ENCODE assay signal across 11 mouse cellular contexts in genomic region chr13:100742831-100743230, GRCm38 (mm10). TPM values are rescaled to one million over a fixed set of nuclear protein-coding genes. Genes with fewer than 3 reads are reported as not detected.
A peak's percentile ranks its signal among the peaks of the same experiment; 100 is the strongest.
DNase-seq lines count a peak whose midpoint lies in the region; ATAC-seq and TF ChIP-seq lines count a peak whose summit lies in the region.
"Had no signal": no experiment of that assay in that cellular context is flagged by ENCODE, and none has a peak within 500 bp of the region (broad histone marks: within the 10 kb centered on the region; RNA-seq: fewer than 3 reads in every experiment).

No protein-coding gene starts in this region.

- peak overlapping the region; percentile 96 for H3K27ac ChIP-seq in kidney, adult 2 months (ENCODE audit: insufficient read depth, low read depth, low read length)
- H3K27ac ChIP-seq in bone marrow, adult 2 months (ENCODE audit: control insufficient read depth, insufficient read depth, low read depth, low read length, poor library complexity): no peak overlapping the region
- peak overlapping the region; percentile 71 for H3K27ac ChIP-seq in liver, embryonic 12.5 days
- H3K27ac ChIP-seq in embryonic facial prominence, embryonic 10.5 days (replicated peaks): no peak overlapping the region
- H3K27ac ChIP-seq: midbrain, embryonic 10.5 days had no signal

- peaks cover 39% of the 10 kb centered on the region for H3K36me3 ChIP-seq in erythroblast, embryonic 14.5 days (ENCODE audit: control insufficient read depth)
- H3K36me3 ChIP-seq in kidney, adult 2 months (ENCODE audit: control insufficient read depth, insufficient read depth, low read length): no peaks in the 10 kb centered on the region; the same call in 1 of the 2 replicates
- H3K36me3 ChIP-seq in liver, embryonic 12.5 days: peaks cover 26% of the 10 kb centered on the region
- peaks cover 10% of the 10 kb centered on the region for H3K36me3 ChIP-seq in embryonic facial prominence, embryonic 10.5 days (replicated peaks)

- no peaks in the 10 kb centered on the region for H3K9me3 ChIP-seq in erythroblast, embryonic 14.5 days (ENCODE audit: control insufficient read depth, low read length)
- H3K9me3 ChIP-seq in liver, embryonic 12.5 days (replicated peaks): no peaks in the 10 kb centered on the region
- no peaks in the 10 kb centered on the region for H3K9me3 ChIP-seq in embryonic facial prominence, embryonic 10.5 days
- H3K9me3 ChIP-seq: forebrain, embryonic 13.5 days; midbrain, embryonic 10.5 days had no signal

- no peak for DNase-seq in kidney, adult 2 months
- DNase-seq in kidney, postnatal 10 days: no peak
- no peak for DNase-seq in embryonic facial prominence, embryonic 10.5 days (ENCODE audit: low spot score)
- DNase-seq in frontal cortex, postnatal 10 days (ENCODE audit: low spot score in 2 of 2): no peak

- H3K4me3 ChIP-seq in erythroblast, embryonic 14.5 days (replicated peaks): peak overlapping the region; percentile 96
- peak overlapping the region; percentile 82 for H3K4me3 ChIP-seq in kidney, adult 2 months (ENCODE audit: insufficient read depth, low read depth, low read length)
- H3K4me3 ChIP-seq in bone marrow, adult 2 months (replicated peaks; ENCODE audit: control insufficient read depth, low read depth, low read length): peak overlapping the region; percentile 4
- peak overlapping the region; percentile 85 for H3K4me3 ChIP-seq in liver, embryonic 12.5 days
- H3K4me3 ChIP-seq in embryonic facial prominence, embryonic 10.5 days: no peak overlapping the region
- H3K4me3 ChIP-seq: forebrain, embryonic 13.5 days had no signal

- TF ChIP-seq POLR2A in kidney, adult 2 months (IDR thresholded peaks at IDR 0.05; ENCODE audit: low read depth, low read length): no peak
- TF ChIP-seq POLR2A in bone marrow, adult 2 months (IDR thresholded peaks at IDR 0.05; ENCODE audit: borderline replicate concordance, control insufficient read depth, low read depth, low read length): no peak

- no peaks in the 10 kb centered on the region for H3K27me3 ChIP-seq in erythroblast, embryonic 14.5 days (ENCODE audit: control insufficient read depth)
- no peaks in the 10 kb centered on the region for H3K27me3 ChIP-seq in kidney, adult 2 months (replicated peaks; ENCODE audit: control insufficient read depth, insufficient read depth, low read length)
- H3K27me3 ChIP-seq in liver, embryonic 12.5 days (replicated peaks): no peaks in the 10 kb centered on the region
- H3K27me3 ChIP-seq in embryonic facial prominence, embryonic 10.5 days (replicated peaks; ENCODE audit: low read depth, poor library complexity, severe bottlenecking): no peaks in the 10 kb centered on the region
- H3K27me3 ChIP-seq: forebrain, embryonic 13.5 days; Patski had no signal

- peak overlapping the region; percentile 63 for H3K9ac ChIP-seq in liver, embryonic 12.5 days
- H3K9ac ChIP-seq: forebrain, embryonic 13.5 days had no signal

- peaks cover 68% of the 10 kb centered on the region for H3K4me1 ChIP-seq in erythroblast, embryonic 14.5 days (ENCODE audit: control insufficient read depth)
- peaks cover 13% of the 10 kb centered on the region for H3K4me1 ChIP-seq in kidney, adult 2 months (ENCODE audit: control insufficient read depth, insufficient read depth, low read length)
- no peaks in the 10 kb centered on the region for H3K4me1 ChIP-seq in bone marrow, adult 2 months (ENCODE audit: control insufficient read depth, insufficient read depth, low read length)
- H3K4me1 ChIP-seq in liver, embryonic 12.5 days: peaks cover 66% of the 10 kb centered on the region
- peaks cover 12% of the 10 kb centered on the region for H3K4me1 ChIP-seq in embryonic facial prominence, embryonic 10.5 days

- no peak for ATAC-seq in erythroblast, adult 5-6 weeks (replicated peaks; ENCODE audit: low FRiP score, poor library complexity, severe bottlenecking)
- ATAC-seq in liver, embryonic 12.5 days: no peak
- ATAC-seq: forebrain, embryonic 13.5 days; Patski had no signal

- H3K4me2 ChIP-seq in liver, embryonic 12.5 days: peak overlapping the region; percentile 79

- WGBS in kidney, adult 2 months: 75% methylated on average over 5 of the region's 5 CpGs
- WGBS in bone marrow, adult 2 months: 83% methylated on average over 5 of the region's 5 CpGs
- WGBS in liver, embryonic 12.5 days (ENCODE audit: insufficient replicate concordance): 78% methylated on average over 5 of the region's 5 CpGs
- WGBS in embryonic facial prominence, embryonic 10.5 days: 86% methylated on average over 5 of the region's 5 CpGs

- no peak for TF ChIP-seq CTCF in kidney, adult 2 months (conservative IDR thresholded peaks at IDR 0.05; ENCODE audit: insufficient read depth, insufficient read length, low read depth, low read length)
- TF ChIP-seq CTCF in bone marrow, adult 2 months (IDR thresholded peaks at IDR 0.05; ENCODE audit: control insufficient read depth, insufficient read depth, low read length): no peak

RNA-seq across cellular contexts. Expression of gene Mrps36, which starts 1.6 kb away (rescaled TPM):
- polyA plus RNA-seq in erythroblast, embryonic 14.5 days (2012): 19.3 and 24.9 TPM in 2 replicates
- total RNA-seq in erythroblast, adult 5-6 weeks (2015; ENCODE audit: low replicate concordance): 13.0 and 19.8 TPM in 2 replicates
- total RNA-seq in erythroblast, adult 5-6 weeks (2017; ENCODE audit: low replicate concordance): 13.2 and 22.6 TPM in 2 replicates
- polyA plus RNA-seq in kidney, adult 2 months (2012; rRNA removed): 105 and 131 TPM in 2 replicates
- polyA plus RNA-seq in bone marrow, adult 2 months (2011; ENCODE audit: insufficient read depth, insufficient read length, low replicate concordance, missing spikeins): 35.3 and 44.2 TPM in 2 replicates
- polyA plus RNA-seq in liver, embryonic 12.5 days (2016; fragmentation: Nextera tagmentation; extraction: Ambion mirVana): 174 and 179 TPM in 2 replicates
- polyA plus RNA-seq in embryonic facial prominence, embryonic 10.5 days (2016; fragmentation: Nextera tagmentation; extraction: Ambion mirVana): 124 and 129 TPM in 2 replicates

RNA-seq across cellular contexts. Expression of gene Cdk7, which starts 12.1 kb away (rescaled TPM):
- polyA plus RNA-seq in erythroblast, embryonic 14.5 days (2012): 0.42 and 0.98 TPM in 2 replicates
- 5.0 and 16.1 TPM in 2 replicates for total RNA-seq in erythroblast, adult 5-6 weeks (2015; ENCODE audit: low replicate concordance)
- 12.5 and 13.5 TPM in 2 replicates for total RNA-seq in erythroblast, adult 5-6 weeks (2017; ENCODE audit: low replicate concordance)
- 13.4 and 15.4 TPM in 2 replicates for polyA plus RNA-seq in kidney, adult 2 months (2012; rRNA removed)
- polyA plus RNA-seq in bone marrow, adult 2 months (2011; ENCODE audit: insufficient read depth, insufficient read length, low replicate concordance, missing spikeins): 18.1 and 24.2 TPM in 2 replicates
- polyA plus RNA-seq in liver, embryonic 12.5 days (2016; fragmentation: Nextera tagmentation; extraction: Ambion mirVana): 60.1 TPM in 2 replicates
- 114 and 119 TPM in 2 replicates for polyA plus RNA-seq in embryonic facial prominence, embryonic 10.5 days (2016; fragmentation: Nextera tagmentation; extraction: Ambion mirVana)

RNA-seq across cellular contexts. Expression of gene Cenph, which starts 32.9 kb away (rescaled TPM):
- polyA plus RNA-seq in erythroblast, embryonic 14.5 days (2012): 4.0 and 4.3 TPM in 2 replicates
- total RNA-seq in erythroblast, adult 5-6 weeks (2015; ENCODE audit: low replicate concordance): 29.9 and 45.5 TPM in 2 replicates
- 19.2 and 24.7 TPM in 2 replicates for total RNA-seq in erythroblast, adult 5-6 weeks (2017; ENCODE audit: low replicate concordance)
- polyA plus RNA-seq in kidney, adult 2 months (2012; rRNA removed): 0.19 and 0.23 TPM in 2 replicates
- polyA plus RNA-seq in bone marrow, adult 2 months (2011; ENCODE audit: insufficient read depth, insufficient read length, low replicate concordance, missing spikeins): 50.0 and 67.5 TPM in 2 replicates
- 45.3 and 47.4 TPM in 2 replicates for polyA plus RNA-seq in liver, embryonic 12.5 days (2016; fragmentation: Nextera tagmentation; extraction: Ambion mirVana)
- 65.7 and 68.2 TPM in 2 replicates for polyA plus RNA-seq in embryonic facial prominence, embryonic 10.5 days (2016; fragmentation: Nextera tagmentation; extraction: Ambion mirVana)

RNA-seq across cellular contexts. Expression of gene Ccnb1, which starts 43.5 kb away (rescaled TPM):
- 0.67 and 1.6 TPM in 2 replicates for polyA plus RNA-seq in erythroblast, embryonic 14.5 days (2012)
- 64.0 and 69.2 TPM in 2 replicates for total RNA-seq in erythroblast, adult 5-6 weeks (2015; ENCODE audit: low replicate concordance)
- 97.6 and 133 TPM in 2 replicates for total RNA-seq in erythroblast, adult 5-6 weeks (2017; ENCODE audit: low replicate concordance)
- 1.0 and 1.1 TPM in 2 replicates for polyA plus RNA-seq in kidney, adult 2 months (2012; rRNA removed)
- 62.2 and 75.7 TPM in 2 replicates for polyA plus RNA-seq in bone marrow, adult 2 months (2011; ENCODE audit: insufficient read depth, insufficient read length, low replicate concordance, missing spikeins)
- 284 and 289 TPM in 2 replicates for polyA plus RNA-seq in liver, embryonic 12.5 days (2016; fragmentation: Nextera tagmentation; extraction: Ambion mirVana)
- 411 and 420 TPM in 2 replicates for polyA plus RNA-seq in embryonic facial prominence, embryonic 10.5 days (2016; fragmentation: Nextera tagmentation; extraction: Ambion mirVana)

Comparison
In these comparisons a context has a peak if more than half of its experiments do, and no peak if none do; other contexts are left out.
1. H3K27ac ChIP-seq: peak in kidney, adult 2 months (single experiment) and liver, embryonic 12.5 days (single experiment); none in bone marrow, adult 2 months (single experiment) and embryonic facial prominence, embryonic 10.5 days (single experiment).